Mouse (Mus musculus) spleen, postnatal 14 days (tissue): ENCODE data around the gene Mtap.
A peak's percentile ranks its signal among the peaks of the same experiment; 100 is the strongest.

Source experiments
- DNase-seq, 2 experiments: peaks; one replicate each; pipeline ENCODE4 v3.0.0; 2021 to 2022; ENCODE audit warnings: low spot score in 2 of 2

The Mtap gene

GRCm38 (mm10) chr4:89136906-89137541 lies at the start of gene Mtap:
Gene Mtap, plus strand, starts transcription at chr4:89137122.
- DNase-seq: peak; percentile 33 to 57

GRCm38 (mm10) chr4:89089110-89089509 lies 47.8 kb upstream of the Mtap start:
- no peak for DNase-seq

- DNase-seq: no peak
Observed at GRCm38 (mm10) chr4:89090217-89090616, 46.7 kb upstream of the Mtap start.

GRCm38 (mm10) chr4:89092153-89092552 lies 44.8 kb upstream of the Mtap start:
- DNase-seq: no peak

- no peak for DNase-seq
Observed at GRCm38 (mm10) chr4:89094773-89095172, 42.1 kb upstream of the Mtap start.

- no peak for DNase-seq
Observed at GRCm38 (mm10) chr4:89098261-89098660, 38.7 kb upstream of the Mtap start.

GRCm38 (mm10) chr4:89101276-89101675 lies 35.6 kb upstream of the Mtap start:
- DNase-seq: no peak

GRCm38 (mm10) chr4:89102283-89102682 lies 34.6 kb upstream of the Mtap start:
- DNase-seq: no peak

GRCm38 (mm10) chr4:89105486-89105885 lies 31.4 kb upstream of the Mtap start:
- DNase-seq: no peak

- DNase-seq: no peak
Observed at GRCm38 (mm10) chr4:89106505-89106904, 30.4 kb upstream of the Mtap start.

GRCm38 (mm10) chr4:89112168-89112710 lies 24.7 kb upstream of the Mtap start:
- no peak for DNase-seq

- DNase-seq: no peak
Observed at GRCm38 (mm10) chr4:89112782-89113181, 24.1 kb upstream of the Mtap start.

GRCm38 (mm10) chr4:89116006-89116405 lies 20.9 kb upstream of the Mtap start:
- DNase-seq: no peak

- DNase-seq: no peak
Observed at GRCm38 (mm10) chr4:89119900-89120299, 17.0 kb upstream of the Mtap start.

GRCm38 (mm10) chr4:89120353-89120752 lies 16.6 kb upstream of the Mtap start:
- DNase-seq: no peak

- DNase-seq: no peak
Observed at GRCm38 (mm10) chr4:89123446-89124243, 13.3 kb upstream of the Mtap start.

- DNase-seq: no peak
Observed at GRCm38 (mm10) chr4:89127674-89128073, 9.2 kb upstream of the Mtap start.

- no peak for DNase-seq
Observed at GRCm38 (mm10) chr4:89128080-89128936, 8.6 kb upstream of the Mtap start.

GRCm38 (mm10) chr4:89128937-89129277 lies 8.0 kb upstream of the Mtap start:
- no peak for DNase-seq

GRCm38 (mm10) chr4:89129311-89129913 lies 7.5 kb upstream of the Mtap start:
- peak; percentile 20 to 37 for DNase-seq

GRCm38 (mm10) chr4:89131795-89132194 lies 5.1 kb upstream of the Mtap start:
- DNase-seq: no peak

GRCm38 (mm10) chr4:89136356-89136755 lies 566 bp upstream of the Mtap start:
- DNase-seq: no peak
